Mouse (Mus musculus) T-helper 17 cell (primary cell): Measurements from ENCODE around the gene Actbl2.

ENCODE experiments used
- in situ Hi-C, 2 experiments: fragments of 300-600 bp; cut with MboI, MseI; formaldehyde crosslinking; loops; 1 replicate in 1 of 2; 2 replicates in 1 of 2; pipeline ENCODE4 v1.15.1; 2025; ENCODE audit warnings: high pct_unique_total_duplicates in 2 of 2

Gene Actbl2

DNA sequence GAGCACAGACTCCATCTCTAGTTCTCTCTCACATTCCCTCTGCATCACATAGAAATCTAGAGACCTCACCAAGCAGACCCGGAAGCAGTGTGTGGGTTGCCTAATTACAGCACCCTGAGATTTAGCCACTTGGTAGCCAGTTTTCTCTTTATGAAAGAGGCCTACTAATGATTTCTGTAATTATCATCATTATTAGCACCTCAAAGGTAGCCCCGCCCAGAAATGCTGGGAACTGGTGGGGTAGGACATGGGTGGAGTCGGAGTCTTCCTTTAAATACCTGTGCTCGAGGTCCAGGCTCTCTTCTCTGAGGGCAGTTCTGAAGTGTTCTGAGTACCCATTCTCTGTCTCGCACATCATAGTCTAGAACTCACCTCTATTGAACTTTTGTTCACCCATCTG is at the start of gene Actbl2:
Actbl2 (plus strand) TSS at position 301 of the 400 bp plus-strand sequence.
- in situ Hi-C loops = no loop called here

DNA sequence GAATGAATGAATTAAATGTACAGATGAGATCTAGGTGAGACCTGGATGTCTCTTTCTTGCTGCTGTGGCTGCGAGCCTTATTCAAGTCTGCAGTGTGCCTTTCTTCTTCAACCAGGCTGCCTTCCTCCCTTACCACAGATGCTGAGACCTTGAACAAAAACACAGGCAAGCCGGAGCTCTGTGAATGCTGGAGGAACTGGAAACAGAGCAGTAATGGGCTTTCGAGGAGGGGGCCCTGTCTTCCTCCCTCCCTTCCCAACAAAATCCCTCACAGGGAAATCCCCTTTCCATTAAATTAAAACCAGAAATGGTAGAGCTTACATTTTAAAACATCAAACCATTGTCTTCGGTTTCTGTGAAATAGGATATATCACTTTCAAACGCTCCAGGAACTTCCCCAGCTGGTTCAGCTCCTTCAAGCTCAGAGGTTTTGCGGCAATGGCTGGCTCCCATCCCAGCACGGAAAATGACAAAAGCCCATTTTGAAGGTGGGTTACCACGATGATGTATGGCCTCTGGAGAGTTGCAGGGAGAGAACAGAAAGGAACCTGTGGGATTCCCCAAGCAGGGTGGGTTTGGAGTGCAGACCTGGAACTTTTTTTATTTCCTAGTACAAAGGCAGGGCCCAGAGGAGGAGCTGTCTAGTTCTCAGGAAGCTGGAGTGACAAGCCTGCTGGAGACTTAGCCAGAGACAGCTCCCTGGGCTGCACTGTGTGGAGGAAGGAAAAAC is 44.0 kb upstream of the Actbl2 start:
- in situ Hi-C loops = no loop called here

DNA sequence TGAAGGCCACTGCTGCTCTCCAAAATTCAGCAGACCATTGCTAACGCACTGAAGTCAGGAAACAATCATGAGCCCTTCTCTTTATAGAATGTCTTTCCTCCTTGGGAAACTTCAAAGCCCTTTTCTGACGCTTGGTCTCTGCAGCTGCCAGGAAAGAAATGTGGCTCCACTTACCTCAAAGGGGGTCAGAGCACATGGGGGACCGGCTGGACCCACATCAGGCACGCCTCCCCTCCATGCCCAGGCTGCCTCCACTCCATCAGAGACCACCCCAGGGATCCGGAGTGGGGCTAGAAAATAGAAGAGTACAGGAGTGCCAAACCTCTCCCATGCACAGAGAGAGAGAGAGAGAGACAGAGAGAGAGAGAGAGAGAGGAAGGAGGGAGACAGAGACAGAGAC is 26.0 kb upstream of the Actbl2 start:
- in situ Hi-C loops = no loop called here

DNA sequence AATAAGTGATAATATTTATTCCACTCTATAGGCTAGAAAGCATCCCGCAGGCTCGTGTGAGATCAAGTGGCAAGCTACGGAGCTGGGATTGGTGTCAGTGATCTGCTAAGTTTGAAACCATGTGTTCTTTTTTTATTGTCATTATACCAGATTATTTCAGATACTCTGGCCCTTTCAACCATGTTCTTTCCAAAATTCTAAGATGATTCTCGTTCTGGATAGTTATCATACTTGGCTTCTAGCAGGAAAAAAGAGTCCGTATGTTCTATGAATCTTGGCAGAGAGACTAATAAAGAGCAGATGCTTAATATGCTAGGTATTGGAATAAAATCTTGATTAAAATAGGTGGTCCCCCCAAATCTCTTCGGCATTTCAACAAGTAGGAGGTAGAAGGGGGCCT is 25.3 kb upstream of the Actbl2 start:
- in situ Hi-C loops = no loop called here

DNA sequence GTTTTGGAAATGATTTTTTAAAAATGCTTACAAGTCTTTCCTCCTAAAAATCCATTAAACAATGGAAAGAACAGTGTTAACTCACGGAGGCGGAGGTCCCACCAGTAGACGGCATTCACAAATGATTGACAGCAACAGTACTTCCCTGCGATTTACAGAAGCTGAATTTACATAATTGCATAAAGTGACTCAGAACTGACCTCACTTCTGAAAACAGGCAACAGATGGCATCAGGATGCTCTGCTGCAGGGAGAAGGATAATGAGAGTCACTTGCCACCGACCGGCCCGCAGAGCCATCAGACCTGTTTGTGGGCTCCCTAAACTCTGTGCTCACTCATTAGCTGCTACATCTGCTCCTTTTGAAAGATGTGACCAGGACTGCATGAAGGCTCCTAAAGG is 22.4 kb upstream of the Actbl2 start:
- in situ Hi-C loops = no loop called here

DNA sequence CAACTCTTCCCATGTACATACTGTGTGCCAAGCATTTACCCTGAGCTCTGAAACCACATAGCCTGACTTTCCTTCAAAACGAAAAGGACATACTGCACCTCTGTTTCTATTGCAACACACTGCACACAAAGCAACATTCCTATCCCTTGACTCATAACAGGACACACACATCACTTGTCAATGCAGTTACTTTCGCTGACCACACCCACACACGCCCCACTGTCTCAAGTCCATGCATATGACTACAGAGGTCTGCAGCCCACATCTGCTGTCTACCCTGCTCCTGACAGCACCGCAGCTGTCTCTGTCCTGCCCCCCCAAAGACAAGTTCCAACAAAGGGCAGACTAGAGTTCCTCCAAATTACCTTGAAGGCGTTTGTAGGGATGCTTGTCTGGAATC is 21.5 kb upstream of the Actbl2 start:
- in situ Hi-C loops = no loop called here

DNA sequence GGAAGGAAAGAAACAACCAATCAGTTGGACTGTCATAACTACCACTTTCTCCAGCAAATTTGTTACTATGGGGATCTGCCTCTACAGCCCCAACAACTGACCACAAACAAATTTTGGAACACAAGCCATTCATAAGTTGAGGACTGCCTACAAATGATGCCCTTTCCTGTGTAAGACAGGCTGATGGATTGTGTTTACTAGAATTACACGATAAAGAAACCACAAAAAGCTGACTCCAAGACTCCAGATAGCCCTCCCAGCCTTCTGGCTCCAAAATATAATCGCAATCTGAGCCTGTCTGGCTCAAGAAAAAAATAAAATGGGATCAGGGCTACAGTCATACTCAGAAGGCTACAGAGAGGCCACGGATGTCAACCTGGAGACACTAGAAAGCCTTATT is 20.2 kb upstream of the Actbl2 start:
- in situ Hi-C loops = no loop called here

DNA sequence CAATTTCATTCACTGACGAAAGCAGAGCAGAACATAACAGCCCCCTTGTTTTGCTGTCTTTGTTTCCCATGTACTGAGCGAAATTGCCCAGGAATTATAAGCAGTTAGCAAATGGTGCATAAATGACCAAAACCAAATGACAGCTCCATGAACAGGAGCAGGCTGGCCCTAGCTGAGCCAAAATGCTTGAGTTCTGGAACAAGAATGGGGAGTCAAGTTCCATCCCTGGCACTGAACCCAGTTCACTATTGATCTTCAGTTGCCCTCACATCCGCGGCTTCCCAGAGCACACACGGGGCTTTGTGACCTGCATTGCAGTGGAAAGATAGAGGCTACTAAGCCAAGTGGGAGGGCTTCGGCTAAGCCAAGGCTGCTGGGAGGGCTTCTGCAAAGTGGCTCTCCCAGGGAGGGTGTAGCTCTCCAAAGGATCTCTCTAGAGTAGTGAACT is 19.1 kb upstream of the Actbl2 start:
- in situ Hi-C loops = loop anchor here (5.0 kb wide), 4 partner anchors 172 to 848 kb away; no protein-coding TSS in a partner anchor

DNA sequence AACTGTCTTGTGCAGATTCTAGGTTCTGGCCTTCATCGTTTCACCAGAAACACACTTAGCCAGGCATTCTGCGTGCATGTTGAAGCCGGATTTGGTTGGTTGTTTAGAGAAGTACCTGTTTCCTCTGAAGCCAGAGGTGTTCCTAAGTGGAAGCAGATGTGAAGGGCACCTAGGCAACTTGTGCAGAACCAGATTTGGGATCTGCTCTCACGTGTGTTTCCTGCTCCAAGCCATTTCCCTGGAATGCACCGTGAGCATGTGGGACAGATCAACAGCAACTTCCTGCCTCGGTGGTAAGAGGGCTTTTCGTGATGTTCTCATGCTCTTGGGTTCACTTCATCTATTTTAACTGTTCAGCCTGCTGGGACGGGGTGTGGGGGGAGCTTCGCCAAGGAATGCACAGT is 18.4 kb upstream of the Actbl2 start:
- in situ Hi-C loops = loop anchor here (5.0 kb wide), 4 partner anchors 171 to 849 kb away; no protein-coding TSS in a partner anchor

DNA sequence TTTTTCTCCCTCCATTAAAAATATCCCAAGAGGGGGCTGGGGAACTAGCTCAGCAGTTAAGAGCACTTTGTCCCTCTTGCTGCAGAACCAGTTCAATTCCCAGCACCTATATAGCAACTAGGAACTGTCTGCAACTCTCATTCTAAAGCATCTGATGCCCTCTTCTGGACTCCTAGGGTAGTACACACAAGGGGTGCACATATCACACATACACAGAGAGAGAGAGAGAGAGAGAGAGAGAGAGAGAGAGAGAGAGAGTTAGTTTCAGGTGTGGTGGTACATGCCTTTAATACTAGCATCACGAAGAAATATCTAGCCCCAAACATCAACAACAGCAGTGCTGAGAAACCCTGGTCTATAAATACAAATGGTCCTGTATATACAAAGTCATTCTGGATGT is 17.5 kb upstream of the Actbl2 start:
- in situ Hi-C loops = loop anchor here (5.0 kb wide), 4 partner anchors 170 to 850 kb away; no protein-coding TSS in a partner anchor

DNA sequence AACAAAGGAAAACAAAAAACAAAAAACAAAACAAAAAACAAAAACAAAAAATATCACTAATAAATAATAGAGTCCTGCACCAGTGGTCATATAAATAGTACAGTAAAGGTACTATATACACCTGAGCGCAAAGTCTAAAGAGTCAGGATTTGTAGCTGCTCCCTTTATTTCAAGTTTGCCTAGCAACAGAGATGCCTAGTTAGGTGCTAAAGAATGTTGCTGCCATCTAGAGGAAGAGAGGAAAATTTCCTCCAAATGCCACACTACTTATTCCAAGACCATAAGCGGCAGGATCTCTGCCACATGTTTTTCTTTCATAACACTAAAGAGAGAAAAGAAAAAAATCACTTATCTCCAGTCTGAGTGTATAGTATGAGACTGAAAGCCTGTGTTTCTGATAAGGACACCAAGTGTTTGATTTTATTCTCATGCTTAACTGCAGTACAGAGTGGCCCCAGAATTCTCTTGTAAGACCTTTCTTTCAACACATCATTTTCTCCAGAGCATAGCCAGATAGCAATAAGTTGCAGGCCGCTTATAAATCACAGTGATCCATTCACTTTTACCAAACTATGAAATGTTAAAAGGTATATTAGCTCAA is 16.8 kb upstream of the Actbl2 start:
- in situ Hi-C loops = loop anchor here (5.0 kb wide), 4 partner anchors 169 to 851 kb away; no protein-coding TSS in a partner anchor

DNA sequence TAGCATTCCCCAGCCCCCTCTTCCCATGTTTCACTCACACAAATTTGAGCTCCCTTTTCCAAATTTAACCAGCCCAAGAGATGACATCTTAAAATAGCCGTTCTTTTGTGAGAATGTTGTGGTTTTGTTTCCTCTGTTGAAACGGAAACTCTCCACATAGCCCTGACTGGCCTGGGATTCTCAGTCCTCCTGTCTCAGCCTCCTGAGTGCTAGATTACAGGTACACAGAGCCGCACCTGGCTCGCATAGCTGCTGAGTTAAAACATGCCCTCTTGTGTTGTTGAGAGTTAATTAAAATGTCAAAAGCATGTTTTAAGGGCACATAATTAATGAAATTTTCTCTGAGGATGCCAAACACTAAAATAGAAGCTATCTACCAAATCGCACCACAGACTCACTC is 3.7 kb upstream of the Actbl2 start:
- in situ Hi-C loops = no loop called here

DNA sequence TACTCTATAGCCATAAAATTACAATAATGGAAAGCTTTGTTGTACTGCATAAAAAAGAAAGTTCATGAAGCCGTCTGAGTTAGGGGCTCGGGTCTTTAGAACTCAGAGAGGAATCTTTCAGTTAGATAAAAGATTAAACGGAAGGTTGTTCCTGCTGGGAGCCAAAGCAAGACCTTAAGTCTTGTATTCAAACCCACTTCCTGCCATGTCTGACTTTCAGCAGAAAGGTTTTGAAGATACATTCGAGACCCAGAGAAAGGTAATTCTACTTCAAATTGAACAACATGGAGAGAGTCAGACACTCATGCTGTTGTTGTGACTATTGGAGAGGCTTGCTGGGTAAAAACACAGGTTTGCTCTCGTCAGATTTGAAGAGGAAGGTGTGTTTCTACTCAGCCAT is 3.0 kb upstream of the Actbl2 start:
- in situ Hi-C loops = no loop called here

DNA sequence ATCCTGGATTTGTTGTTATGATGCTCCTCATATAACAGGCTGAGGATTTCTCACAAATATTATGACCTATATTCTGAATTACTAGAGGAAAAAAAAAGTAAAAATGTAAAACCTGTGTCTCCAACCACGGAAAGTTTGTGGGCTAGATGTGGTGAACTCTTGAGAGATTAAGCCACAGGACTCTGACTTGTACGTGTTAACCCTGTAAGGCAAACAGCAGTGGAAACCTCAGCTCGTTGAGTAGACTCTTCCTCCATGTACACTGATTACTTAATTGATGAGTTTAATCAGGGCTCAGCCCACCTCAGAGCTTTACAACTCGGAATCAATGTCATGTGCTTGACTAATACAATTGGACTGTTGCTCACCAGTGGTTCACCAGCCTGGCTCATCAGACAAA is 3.2 kb downstream of the Actbl2 start:
- in situ Hi-C loops = no loop called here

DNA sequence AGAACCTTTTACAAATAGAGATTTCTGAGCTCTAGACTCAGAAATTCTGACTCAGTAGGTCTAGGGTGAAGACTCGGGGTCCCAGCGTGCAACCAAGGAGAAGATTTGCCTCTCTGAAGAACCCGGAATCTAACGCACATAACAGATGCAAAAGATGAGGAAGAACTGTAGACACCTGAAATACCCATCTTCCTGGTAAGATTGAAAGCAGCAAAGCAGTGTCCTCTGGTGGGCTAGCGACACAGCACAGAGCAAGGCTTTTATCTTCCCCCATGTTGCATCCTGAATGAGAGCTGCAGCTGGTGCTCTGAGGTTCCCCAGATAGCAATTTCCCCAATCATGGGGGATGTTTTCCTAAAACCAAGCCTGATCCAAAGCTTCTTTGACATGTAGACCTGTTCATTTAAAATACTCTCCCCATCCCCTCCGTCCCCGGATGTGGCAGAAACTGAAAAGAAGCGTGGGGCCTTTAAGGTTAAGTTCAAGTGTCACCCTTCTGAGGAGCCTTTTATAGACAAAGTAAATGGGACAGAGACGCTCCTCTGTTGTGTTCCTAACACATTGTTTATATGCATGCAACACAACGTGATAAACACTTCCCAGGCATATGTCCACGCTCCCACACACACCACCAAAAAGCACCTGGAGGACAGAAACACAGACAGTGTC is 3.7 kb downstream of the Actbl2 start:
- in situ Hi-C loops = no loop called here

DNA sequence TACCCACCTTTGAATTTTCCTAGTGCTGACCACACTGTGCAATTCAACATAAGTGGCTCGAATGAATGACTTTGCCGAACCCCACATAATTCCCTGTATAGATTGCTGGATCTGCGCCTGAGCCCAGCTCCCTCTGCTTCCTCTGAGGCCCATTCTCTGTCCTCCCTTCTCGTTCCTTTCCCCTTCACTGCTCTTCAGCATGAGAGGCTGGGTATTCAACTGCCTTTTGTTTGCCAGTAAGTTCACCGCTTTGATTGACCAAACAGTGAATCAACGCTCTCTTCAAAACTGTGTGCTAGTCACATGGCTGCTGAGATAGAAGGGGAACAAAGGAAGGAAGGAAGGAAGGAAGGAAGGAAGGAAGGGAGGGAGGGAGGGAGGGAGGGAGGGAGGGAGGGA is 4.3 kb downstream of the Actbl2 start:
- in situ Hi-C loops = no loop called here

DNA sequence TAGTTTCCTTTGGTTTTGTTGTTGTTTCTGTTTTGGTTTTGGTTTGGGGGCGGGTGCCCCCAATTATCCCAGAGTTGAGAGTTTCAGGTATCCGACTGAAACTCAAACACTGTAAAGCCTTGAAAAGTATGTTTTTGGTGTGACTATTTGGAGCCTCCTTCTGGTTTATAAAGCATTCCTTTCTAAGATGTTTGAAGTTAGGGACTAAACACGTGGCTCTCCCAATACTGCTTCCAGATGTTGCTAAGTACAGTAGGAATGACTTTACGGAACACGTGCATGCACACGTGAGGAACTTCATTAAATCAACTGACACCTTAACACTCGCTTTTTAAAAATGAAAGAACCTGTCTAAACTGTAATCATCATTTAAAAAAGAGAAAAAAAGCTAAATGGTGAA is 4.9 kb downstream of the Actbl2 start:
- in situ Hi-C loops = no loop called here

DNA sequence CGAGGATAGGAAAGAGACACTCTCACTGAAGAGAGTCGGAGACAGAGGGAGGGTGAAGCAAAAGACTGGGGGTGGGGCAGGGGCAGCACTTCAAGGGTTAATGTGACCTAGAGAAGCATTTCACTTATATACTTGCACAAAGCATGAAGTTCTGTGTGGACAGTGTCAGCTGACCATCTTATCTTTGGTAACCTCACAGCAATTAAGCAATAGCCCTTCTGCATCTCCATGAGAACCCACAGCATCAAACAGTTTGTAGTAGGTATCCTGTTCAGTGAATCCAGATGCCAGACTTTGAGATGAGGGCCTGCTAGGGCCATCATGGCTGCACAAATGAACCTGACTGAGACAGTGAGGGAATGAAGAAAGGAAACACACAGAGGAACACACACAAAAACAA is 8.4 kb downstream of the Actbl2 start:
- in situ Hi-C loops = no loop called here

DNA sequence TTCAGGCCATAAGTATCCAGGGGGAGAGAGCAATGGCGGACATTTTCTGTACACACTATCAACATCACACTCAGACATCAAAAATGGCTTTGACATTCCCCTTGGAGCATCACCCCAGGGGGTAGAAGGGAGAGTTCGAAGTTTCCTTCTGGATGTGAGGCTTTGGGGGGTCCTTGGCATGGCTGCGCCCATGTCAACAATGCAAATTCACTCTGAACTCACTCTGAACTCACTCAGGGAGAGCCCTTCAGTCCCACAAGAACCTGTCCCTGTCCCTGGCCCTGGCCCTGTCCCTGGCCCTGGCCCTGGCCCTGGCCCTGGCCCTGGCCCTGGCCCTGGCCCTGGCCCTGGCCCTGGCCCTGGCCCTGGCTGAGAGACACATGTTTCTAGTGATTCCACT is 8.9 kb downstream of the Actbl2 start:
- in situ Hi-C loops = no loop called here

DNA sequence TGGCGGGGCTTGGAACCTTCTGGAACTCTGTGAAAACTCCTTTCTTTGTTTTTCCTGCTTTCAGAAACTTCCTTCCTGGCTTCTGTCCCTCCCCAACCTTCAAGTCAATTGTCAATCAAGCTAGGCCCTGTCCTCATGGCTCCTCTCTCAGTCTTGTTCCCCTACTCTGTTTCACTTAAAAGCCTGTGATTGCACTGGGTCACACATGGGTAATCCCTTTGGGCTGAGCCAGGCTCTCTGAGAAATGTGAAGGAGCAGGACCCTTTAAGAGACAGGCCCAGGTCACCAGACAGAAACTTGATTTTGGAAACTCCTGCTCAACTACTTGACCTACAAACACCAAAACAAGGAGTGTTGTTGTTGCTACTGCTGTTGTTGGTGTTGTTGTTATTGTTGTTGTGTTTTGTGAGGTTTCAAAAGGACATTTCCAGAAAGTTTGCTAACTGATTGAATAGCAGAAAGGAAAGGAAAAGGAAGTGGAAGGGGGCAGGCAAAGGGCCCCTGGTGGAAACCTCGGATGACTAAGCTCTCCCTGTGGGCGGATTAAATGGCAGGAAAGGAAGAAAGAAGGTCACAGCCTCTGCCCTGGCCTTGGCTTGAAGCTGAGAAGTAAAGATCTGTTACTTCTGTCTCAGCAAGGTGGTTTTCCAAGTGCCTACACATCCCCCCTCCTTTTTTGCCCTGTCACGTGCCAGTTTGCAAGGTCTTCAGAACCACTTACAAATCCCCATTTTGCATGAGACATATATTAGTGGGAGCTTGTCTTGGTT is 10.6 kb downstream of the Actbl2 start:
- in situ Hi-C loops = no loop called here

DNA sequence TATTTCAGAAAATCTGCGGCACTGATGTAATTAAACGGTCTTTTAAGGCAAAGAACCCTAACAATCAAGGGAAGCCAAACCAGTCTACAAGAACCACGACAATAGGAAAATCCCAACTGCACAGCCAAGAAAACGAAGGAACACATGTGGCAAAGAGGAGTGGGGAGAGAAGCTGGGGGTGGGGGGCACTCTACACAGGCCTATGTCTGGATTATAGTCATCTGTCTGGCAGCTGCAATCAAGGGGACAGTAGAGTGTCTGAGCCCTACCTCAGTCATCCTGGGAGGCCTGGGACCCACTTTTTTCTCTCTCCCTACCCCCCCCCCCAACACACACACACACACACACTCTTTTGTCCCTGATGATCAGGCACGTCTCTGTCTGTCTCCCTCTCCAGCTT is 12.0 kb downstream of the Actbl2 start:
- in situ Hi-C loops = no loop called here

DNA sequence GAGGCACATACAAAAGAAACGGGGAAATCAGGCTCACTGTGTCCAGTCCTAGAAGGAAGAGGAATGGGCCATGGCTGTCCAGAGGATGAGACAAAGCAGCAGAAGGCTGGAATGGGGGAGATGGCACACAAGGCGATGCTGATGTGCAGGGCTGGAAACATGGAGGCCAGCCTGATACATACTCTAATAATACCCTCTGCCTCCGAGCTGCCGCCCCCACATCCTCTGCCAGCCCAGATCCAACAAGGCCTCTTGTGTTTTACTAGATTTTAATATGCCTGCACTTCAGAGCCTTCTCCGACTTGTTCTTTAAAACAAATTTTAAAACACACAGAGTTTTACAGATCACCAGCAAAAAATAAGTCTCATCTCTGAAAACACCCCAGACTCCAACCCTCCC is 14.2 kb downstream of the Actbl2 start:
- in situ Hi-C loops = no loop called here
